Mouse (Mus musculus) E14TG2a.4 (cell line): ENCODE data around the gene Gpr160.

Experiments used
- CTCF ChIP-seq: conservative IDR thresholded peaks from 2 replicates; pipeline ENCODE4 v1.5.1; 2014; ENCODE audit warnings: low read length
- POU5F1 ChIP-seq: IDR thresholded peaks from 2 replicates; pipeline ENCODE4 v1.6.1; 2014; ENCODE audit warnings: low read length, borderline replicate concordance

GRCm38 (mm10) chr3:30869995-30870394 lies 14.2 kb downstream of the Gpr160 start:
- TF ChIP-seq CTCF (no peak), POU5F1 (no peak)
